Mouse (Mus musculus) heart, adult 11 months (tissue): ENCODE data around the gene Aldh1l1.

ENCODE experiments used
- DNase-seq: peaks from one replicate; pipeline ENCODE4 v3.0.0; 2022

The Aldh1l1 gene

DNA sequence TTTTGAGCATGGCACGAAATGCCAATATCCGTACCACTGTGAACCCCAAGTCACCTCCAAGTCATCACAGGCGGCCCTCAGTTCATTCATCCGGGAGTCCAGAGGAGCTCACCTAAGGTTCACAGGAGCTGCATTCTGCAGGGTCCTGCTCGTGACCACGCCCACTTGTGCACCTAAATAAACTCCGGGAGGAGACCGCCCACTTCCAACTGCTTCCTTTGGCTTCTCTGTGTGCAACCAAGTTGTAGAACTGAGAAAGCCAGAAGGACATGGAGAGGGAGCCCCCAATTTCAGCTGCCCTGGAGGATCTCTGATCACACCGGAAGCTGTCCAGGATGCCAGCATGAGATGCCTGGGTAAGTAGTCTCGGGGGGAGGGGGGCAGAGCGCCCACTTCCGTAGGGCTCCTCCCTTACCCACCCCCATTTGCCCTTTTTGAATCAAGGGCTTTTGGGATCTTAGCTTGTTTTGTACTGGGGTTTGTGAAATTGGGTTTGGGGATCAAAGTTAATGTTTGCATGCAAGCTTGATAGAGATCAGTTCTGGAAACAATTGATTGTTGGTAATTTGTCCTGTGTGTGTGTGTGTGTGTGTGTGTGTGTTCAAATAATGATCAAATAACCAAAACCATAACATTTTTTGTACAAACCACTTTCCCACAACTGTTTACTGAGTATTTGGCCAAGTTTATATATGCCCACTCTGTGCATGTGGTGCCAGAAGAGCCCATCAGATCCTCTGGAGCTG, at the start of gene Aldh1l1:
Aldh1l1 (plus strand) TSS at position 252 of the 746 bp plus-strand sequence.
- no peak for DNase-seq

DNA sequence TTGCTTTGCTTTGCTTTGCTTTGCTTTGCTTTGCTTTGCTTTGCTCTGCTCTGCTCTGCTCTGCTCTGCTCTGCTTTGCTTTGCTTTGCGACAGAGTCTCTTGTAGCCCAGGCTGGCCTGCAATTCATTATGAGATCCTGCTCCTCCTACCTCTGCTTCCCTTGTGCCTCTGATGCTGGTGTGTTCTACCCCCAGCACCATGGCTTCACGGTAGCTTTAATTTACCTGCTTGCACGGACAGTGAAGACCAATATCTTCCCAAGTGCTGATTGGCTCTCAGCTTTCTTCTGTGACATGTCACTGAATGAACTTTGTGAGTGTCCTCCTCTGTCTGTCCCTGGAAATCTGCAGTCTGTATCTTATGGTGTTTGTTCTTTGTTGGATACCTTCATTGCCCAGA, 49.2 kb upstream of the Aldh1l1 start:
- no peak for DNase-seq

DNA sequence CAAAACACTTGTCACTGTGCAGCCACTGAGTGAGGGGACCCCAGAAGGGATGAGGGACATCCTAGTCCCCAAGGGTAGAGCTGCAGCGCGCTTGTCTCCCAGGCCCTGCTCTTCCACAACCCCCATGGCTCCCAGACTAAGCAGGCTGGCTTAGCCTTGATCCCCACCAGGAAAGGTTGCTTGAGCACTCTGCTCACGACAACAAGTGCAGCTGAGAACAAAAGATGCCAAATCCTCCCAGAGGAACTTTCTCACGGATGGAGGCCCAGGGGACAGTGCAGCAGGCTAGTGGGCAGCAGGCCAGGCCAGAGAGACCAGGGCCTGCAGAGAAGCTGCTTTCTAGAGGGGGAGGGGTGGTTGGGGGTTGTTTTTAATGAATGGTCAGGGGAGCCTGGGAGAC, 39.3 kb upstream of the Aldh1l1 start:
- DNase-seq = no peak

DNA sequence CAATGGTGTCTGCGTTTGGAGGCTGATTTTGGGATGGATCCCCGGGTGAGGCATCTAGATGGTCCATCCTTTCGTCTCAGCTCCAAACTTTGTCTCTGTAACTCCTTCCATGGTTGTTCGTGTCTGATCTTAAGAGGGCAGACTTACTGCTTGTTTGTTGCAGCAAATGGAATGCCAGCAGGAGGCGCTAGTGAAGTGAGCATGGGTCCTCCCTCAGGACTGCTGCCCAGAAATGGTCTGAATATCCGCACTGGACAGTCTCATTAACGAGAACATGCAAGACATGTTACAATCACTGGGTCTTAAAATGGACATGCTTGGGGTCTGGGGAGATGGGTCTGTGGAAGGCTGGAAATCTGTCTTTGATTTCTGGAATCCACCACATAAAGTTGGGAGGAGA, 36.0 kb upstream of the Aldh1l1 start:
- peak; percentile 98 for DNase-seq

DNA sequence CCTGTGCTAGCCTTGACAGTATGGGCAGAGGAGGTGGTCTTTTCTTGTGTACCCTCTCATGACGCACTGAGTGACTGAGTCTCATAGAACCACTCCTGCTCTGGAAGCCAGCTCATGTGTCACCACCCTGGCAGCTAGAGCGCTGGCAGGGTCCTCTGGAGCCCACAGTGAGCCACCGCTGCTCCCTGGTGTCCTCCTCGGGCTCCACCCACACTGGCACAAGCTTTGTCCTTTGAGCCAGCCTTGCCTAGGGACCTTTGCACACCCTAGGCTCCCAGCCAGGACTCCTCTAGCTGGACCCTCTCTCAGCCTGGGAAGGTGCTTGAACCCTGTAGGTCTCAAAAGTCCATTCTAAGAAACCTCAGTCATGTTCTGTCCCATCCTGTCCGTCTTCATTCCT, 35.5 kb upstream of the Aldh1l1 start:
- DNase-seq = peak; percentile 99

DNA sequence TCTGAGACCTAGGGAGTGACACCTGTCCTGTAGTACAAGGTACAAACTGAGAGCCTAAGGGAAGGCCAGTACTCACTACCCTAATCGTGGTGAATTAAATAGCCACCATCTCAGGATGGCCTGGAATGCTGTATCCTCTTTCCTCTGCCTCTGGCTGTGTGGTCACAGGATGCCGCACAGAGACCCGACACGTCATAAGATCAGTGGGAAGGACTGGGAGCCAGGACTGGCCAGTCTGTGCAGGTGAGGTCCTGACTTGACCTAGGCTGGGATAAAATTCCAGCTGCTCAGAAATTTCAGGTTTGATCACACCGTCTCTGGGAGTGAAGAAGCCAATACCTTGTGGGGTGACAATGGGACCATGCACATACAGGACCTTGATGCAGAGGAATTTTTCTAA, 34.7 kb upstream of the Aldh1l1 start:
- no peak for DNase-seq

DNA sequence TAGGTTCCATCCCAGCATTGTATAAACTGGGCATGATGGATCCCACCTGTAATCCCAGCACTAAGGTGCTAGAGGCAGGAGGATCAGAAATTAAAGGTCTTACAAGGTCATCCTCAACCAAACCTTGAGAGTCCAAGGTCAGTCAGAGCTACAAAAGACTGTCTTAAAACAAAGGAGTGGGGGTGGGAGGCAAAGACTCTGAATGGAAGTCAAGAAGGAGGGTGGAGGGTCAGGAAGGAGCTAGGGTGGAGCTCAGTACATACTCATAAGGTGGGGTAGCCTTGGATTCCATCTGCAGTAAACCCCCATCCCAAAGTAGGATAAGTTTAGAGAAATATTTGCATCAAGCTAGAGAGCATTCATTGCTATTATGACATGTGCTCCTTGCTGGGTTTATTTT, 33.6 kb upstream of the Aldh1l1 start:
- DNase-seq = no peak

DNA sequence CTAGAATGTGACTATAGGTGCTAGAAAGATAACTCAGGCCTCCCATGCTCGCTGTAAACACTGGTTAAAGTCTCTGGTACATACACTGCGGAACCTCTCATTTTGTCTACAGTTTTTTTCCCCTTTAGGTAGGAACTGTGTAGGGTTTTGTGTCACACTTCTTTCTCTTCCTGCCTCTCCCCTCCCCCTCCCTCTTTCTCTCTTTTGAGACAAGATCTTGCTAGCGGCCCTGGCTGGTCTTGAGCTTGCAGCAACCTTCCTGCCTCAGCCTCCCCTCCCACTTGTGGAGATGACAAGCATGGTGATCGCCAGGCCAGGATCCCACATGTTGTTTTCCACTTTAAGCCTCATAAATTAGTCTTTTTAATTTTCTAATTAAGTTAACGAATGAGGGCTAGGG, 32.5 kb upstream of the Aldh1l1 start:
- DNase-seq = no peak

DNA sequence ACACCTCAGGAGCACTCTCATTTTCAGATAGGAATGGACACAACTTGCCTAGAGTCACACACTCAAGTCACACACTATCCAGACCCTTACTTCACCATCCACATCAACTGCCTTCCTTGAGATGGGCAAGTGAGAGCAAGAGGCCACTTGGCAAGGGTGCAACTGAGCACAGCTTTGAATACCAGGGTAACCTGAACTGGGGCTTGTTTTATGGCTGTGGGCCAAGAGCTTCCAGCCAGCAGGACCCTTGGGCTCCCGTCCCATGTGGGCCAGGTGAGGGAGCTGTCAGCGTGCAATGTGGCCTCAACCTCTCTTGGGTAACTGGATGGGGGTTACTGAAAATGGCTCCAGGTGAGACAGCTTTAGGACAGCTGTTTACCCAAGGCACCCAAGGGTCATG, 28.8 kb upstream of the Aldh1l1 start:
- DNase-seq = no peak

DNA sequence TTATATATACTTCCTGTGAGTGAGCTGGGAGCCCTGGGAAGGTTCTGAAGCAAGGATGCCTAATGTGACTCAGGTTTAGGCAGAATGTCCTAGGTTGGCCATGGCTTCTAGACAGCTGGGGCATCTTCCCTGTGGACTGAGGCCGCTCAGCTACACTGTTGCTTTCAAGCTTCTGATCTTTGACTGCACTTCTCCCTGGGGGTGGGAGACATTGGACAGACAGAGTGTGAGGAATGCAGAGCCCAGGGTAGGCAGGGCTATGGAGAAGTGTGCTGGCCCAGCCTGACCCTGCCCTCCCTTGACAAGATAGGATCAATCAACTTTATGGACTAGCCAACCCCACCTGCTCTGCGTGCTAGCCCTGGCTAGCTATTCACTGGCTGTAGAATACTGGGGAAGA, 25.0 kb upstream of the Aldh1l1 start:
- DNase-seq = no peak

DNA sequence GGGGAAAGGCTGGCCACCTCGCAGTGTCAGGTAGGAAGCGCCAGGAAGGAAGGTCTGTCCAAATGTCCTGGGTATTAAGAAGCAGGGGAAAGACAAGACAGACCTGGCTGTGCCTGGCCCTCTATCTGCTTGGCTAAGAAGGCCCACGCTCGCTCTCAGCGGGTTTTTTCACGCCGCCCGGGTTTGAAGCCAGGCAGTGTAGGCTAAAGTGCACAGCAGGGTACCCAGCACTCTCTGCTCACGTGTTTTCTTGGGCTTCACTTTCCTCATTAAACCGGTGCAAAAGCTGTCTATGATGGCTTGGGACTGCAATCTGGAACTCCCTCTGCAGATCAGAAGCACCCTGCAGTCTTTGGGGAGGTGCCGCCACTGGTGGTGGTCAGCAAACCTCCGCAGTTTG, 24.5 kb upstream of the Aldh1l1 start:
- peak; percentile 90 for DNase-seq

DNA sequence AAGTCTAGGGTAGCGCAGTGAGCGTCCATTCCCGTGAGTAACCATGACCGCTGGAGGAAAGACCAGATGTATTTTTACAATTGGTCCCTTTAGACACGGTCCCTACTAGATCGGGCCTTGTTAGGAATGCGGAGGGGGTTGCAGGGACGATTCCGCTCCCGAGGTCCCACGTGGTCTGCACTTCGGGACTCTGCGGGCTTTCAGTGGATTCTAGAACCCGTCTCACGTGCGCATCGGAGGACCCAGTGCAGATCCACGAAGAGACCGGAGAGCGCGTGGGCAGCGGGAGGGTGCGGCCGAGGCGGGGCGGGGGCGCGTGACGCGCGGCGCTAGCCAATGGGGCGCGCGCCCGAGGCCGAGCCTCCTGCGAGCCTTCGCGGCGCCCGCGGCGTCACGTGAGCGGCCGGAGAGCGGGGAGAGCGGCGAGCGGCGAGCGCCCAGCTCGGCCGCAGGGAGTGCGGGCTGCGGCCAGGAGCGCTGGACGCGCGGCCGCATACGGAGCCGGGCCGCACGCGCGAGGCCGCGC, 24.0 kb upstream of the Aldh1l1 start, which contains the start of gene Klf15:
Klf15 (plus strand) TSS at position 396 of the 526 bp plus-strand sequence.
- peak; percentile 99 for DNase-seq

DNA sequence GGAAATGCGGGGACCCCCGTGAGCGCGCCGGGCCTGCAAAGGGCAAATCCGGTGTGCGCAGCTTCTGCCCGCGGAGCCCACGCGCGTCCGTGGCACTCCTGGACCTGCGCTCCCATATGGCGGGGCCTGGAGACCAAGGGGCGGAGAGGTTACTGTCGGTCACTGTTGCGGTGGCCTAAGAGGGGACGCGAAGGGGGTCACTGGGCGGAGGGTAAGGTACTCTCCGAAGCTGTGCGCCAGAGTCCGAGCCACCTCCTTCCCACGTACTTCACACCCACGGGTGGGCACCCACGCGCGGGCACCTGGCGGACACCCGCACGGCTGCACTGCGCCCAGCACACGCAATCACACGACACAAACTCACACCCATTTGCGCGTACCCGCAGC, 23.4 kb upstream of the Aldh1l1 start:
- DNase-seq = no peak

DNA sequence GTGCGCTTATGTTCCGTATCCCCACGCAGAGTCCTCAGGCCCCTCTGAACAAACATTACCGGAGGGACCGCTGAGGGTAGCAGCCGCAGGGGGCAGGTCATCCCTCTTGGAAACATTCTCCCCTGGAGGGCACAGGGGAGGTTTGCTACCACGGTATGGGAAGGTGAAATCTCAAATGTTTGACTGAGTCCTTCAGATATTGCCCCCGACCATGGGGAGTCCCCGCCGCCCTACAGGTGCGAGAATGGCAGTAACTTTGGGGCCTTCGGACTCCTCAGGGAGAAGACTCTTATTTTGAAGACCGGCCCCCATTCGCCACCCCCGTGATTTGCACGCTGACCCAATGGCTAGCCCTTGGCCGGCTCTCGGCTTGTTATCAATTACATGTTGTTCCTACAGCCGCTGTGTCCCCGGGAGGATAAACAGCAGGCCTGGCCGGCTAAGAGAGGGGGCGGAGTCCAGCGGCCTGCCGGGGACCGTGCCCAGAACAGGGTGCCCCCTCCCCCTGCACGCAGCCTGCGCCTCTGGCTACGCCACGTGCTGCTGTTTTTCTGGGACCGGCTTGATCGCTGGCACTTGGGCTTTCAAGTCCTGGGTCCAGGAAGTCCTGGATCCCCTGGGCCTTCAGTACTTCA, 22.9 kb upstream of the Aldh1l1 start:
- peak; percentile 100 for DNase-seq

DNA sequence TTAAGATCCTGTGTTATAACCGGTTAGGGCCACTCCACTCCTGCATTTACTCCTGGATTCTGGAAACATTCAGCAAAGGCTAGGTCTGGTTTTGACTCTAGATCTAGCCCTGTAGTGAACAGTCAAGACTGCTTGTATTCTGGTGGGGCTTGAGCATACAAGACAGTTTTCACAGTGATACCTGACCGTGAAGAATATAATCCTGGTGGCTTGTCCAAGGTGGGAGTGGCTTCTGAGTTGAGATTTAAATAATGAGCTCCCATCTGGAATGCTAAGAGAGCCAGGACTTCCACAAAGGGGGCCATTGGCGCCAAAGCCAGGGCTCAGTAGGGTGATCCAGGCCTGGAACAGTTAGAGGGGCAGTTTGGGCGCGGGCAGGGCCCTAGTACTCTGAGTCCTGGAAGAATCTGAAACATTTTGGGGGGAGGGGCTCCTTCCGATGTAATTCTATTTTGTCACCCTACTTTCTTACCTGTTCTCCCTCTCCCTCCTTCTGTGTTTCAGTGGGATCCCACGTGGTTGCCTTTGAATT, 22.3 kb upstream of the Aldh1l1 start:
- peak; percentile 95 for DNase-seq

DNA sequence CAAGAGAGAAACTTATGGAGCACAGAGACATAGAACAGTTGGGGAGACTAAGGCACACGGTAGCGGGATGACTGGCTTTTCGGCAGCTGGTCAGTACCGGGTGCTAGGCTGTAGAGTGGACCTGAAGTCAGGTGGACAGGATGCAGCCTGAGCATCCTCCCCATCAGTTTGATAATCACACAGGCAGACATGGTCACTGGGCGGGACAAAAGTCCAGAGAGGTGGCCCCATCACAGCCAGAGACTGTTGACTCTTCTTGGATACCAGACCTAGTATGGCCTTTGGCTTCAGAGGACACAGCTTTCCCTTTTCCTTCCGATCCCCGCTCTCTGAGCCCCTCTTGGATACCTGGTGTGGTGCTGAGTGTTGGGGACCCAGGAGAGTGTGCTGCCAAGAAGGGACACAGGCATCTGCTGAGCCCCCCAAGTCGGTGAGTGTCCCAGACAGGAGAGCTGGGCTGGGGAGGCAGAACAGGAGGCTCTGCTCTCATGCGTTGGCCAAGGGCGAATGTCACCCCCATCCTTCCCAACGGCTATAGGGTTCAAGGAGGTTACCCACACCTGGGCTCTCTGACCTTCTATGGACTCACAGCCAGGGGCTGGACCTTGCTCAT, 21.1 kb upstream of the Aldh1l1 start:
- peak; percentile 90 for DNase-seq

DNA sequence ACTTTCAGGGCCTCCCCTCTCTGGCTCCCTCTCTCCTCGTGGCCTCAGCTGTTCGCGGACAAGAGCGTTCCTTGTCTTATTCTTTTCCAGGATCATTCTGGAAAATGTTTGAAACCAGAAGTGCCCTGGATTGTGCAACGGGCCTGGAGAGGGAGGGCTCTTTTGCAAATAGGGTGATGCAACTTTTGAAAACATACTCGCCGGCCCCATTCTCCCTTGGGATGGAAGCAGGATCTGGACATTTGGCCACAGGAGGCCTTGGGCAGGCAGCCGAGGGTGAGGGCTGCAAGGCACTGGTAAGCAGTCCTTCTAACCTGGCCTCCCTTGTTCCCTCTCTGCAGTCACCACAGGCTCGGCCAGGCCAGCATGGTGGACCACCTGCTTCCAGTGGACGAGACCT, 20.1 kb upstream of the Aldh1l1 start:
- DNase-seq = peak; percentile 99

DNA sequence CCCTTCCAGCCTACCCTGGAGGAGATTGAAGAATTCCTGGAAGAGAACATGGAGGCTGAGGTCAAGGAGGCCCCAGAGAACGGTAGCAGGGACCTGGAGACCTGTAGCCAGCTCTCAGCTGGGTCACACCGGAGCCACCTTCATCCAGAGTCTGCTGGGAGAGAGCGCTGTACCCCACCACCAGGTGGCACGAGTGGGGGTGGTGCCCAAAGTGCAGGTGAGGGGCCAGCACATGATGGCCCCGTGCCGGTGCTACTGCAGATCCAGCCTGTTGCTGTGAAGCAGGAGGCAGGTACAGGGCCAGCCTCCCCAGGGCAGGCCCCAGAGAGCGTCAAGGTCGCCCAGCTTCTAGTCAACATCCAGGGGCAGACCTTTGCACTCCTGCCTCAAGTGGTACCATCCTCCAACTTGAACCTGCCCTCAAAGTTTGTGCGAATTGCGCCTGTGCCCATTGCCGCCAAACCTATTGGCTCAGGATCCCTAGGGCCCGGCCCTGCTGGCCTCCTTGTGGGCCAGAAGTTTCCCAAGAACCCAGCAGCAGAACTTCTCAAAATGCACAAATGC, 19.3 kb upstream of the Aldh1l1 start:
- DNase-seq = peak; percentile 95

DNA sequence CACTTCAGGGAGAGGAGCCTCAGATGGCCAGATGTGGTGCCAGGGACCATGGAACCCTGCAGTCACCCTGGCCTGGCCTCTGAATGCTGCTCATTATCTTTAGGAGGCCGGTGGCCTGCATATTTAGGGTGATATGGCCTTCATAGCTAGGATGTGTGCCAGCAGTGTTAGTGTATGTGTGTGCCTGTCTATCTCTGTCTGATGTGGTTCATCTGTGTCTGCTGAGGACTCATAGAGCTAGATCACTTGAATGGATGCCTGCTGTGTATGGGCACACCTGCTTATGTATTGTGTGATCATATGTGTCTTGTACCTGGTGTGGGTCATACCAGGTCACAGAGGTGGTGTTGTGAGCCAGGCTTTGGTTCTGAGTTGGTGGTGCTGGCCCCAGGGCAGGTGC, 18.0 kb upstream of the Aldh1l1 start:
- peak; percentile 92 for DNase-seq

DNA sequence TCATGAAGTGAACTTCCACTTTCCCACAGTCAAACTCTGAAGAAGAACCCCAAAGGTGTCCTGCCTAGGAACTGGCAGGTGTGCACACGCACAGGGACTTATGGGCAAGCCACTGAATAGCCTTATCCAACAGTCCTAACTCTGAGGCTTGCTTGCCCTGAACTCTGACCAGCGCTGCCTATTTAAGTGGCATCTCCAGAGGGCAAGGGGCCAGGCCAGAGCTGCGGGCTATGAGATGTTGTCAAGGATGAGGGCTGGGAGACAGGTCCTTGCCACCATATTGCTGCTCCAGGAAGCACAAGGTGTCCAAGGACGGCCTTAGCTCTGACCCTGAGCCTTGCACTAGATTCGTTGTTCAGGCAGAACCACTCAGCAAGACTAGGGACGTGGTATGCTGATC, 17.2 kb upstream of the Aldh1l1 start:
- DNase-seq = no peak

DNA sequence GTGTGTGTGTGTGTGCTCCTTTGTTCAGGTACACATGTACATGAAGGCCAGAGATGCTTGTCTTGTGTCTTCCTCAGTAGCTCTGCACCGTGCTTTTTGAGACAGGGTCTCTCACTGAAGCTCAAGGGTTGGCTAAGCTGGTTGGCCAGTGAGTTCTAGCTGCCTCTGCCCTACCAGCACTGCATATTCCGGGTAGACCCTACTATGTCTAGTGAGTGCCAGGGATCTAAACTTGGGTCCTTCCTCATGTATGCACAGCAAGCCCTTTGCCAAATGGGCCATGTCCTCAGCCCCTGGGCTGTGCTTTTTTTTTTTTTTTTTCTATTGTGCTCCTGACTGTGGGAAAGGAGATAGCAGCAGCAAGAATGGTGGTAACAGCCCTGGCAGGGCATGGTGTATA, 16.0 kb upstream of the Aldh1l1 start:
- peak; percentile 89 for DNase-seq

DNA sequence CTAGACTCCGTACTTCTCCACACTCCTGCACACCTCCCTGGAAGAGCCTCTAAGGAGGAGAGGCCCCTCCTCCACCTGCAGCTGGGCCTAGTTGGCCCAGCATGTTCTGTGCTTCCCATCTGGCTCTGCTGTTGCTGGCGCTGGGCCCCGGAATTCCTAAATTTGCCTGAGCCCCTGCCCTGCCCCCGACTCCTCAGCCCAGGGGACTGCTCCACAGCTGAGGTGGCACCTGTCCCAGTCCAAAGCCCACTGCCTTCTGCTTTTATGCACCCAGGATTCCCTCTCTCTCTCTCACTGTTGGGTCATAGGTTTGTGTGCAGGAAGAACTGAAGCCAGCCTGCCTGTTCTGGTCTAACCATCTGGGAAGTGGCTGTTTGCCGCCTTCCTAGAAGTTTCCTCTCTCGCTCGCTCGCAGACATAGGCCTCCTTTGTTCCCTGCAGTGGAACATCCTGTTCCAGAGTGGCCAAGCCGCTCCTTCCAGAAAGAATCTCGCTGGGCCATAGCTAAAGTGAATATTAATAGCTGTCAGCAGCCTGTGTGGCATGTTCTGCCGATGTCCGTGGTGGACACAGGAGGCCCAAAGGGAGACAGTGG, 15.2 kb upstream of the Aldh1l1 start:
- DNase-seq = peak; percentile 99

DNA sequence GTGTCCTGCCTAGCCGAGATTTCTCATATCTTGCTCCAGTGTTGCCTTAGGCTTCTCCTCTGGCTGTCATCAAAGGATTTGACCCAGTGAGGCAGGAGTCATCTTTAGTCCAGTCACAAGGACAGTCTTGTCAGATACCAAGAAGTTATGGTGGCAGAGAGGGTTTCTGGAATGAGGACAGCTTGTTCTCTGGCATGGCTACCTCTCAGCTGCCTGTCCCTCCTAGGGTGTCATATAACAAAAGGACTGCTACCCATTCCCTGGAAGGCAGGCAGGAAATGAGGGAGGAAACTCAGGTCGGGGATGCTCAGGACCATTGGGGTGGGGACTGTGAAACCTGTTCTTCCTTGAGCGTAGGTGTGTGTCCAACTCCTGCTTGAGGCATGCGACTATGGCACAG, 14.1 kb upstream of the Aldh1l1 start:
- peak; percentile 92 for DNase-seq
